Mouse (Mus musculus) limb, embryonic 14.5 days (tissue): ENCODE results near the gene Gm20388. TPM values are rescaled to one million over a fixed set of nuclear protein-coding genes. Genes with fewer than 3 reads are reported as not detected.

Source experiments
- ATAC-seq: fragments of 200-750 bp; cut with Nextera tagmentation; 2 replicates; pipeline ENCODE4 v1.8.0; 2017; ENCODE audit warnings: low read depth, moderate number of reproducible peaks, moderate TSS enrichment; ENCODE audit not compliant: low FRiP score
- DNase-seq: peaks from one replicate; pipeline ENCODE4 v3.0.0-alpha.2; 2015; ENCODE audit warnings: low spot score
- H3K27ac ChIP-seq: fragments of 300-500 bp; sonication (generic); replicated peaks from 2 replicates; pipeline ENCODE4 v1.5.1; 2014; ENCODE audit warnings: low read depth, mild to moderate bottlenecking, low read length, moderate library complexity, mixed read lengths
- H3K27me3 ChIP-seq: fragments of 300-500 bp; sonication (generic); 2 replicates; pipeline ENCODE4 v1.6.1; 2014; ENCODE audit warnings: low read length, mixed read lengths; ENCODE audit not compliant: control insufficient read depth, insufficient read depth
- H3K36me3 ChIP-seq: fragments of 300-500 bp; sonication (generic); 2 replicates; pipeline ENCODE4 v1.6.1; 2014; ENCODE audit warnings: mild to moderate bottlenecking, low read length, moderate library complexity, mixed read lengths; ENCODE audit not compliant: control insufficient read depth, insufficient read depth
- H3K4me1 ChIP-seq: fragments of 300-500 bp; sonication (generic); 2 replicates; pipeline ENCODE4 v1.6.1; 2014; ENCODE audit warnings: antibody characterized with exemption, low read length, mixed read lengths; ENCODE audit not compliant: control insufficient read depth, insufficient read depth
- H3K4me2 ChIP-seq: fragments of 300-500 bp; sonication (generic); replicated peaks from 2 replicates; pipeline ENCODE4 v1.6.1; 2014; ENCODE audit warnings: low read depth, mild to moderate bottlenecking, low read length, moderate library complexity; ENCODE audit not compliant: severe bottlenecking
- H3K4me3 ChIP-seq: fragments of 300-500 bp; sonication (generic); replicated peaks from 2 replicates; pipeline ENCODE4 v1.5.1; 2014; ENCODE audit warnings: low read length
- H3K9ac ChIP-seq: fragments of 300-500 bp; sonication (generic); 2 replicates; pipeline ENCODE4 v1.6.1; 2014; ENCODE audit warnings: mild to moderate bottlenecking, low read depth, low read length, moderate library complexity; ENCODE audit not compliant: severe bottlenecking
- H3K9me3 ChIP-seq: fragments of 300-500 bp; sonication (generic); 2 replicates; pipeline ENCODE4 v1.6.1; 2016; ENCODE audit warnings: low read length; ENCODE audit not compliant: control insufficient read depth
- POLR2A ChIP-seq: fragments of 200-500 bp; IDR thresholded peaks from 2 replicates; pipeline ENCODE4 v1.8.0; 2012; ENCODE audit warnings: inconsistent platforms, mild to moderate bottlenecking, moderate library complexity, borderline replicate concordance; ENCODE audit not compliant: insufficient read depth, insufficient read length; ENCODE audit errors: extremely low read depth
- WGBS: fragments of 180-500 bp; shearing (Covaris S2); extraction: QIAGEN DNeasy Blood & Tissue Kit; methylation state at CpG from one replicate; pipeline ENCODE4 v1.1.7; 2014; 5-methylcytosine and 5-hydroxymethylcytosine counted together
- polyA plus RNA-seq, 2 experiments: library from polyadenylated mRNA; depleted of rRNA in 1 of 2; stranded (reverse) in 1 of 2; unstranded in 1 of 2; fragments of >200 nt; fragmentation: Nextera tagmentation in 1 of 2; extraction: Ambion mirVana in 1 of 2; gene quantifications; 2 replicates each; pipeline versions ENCODE4 v1.2.1 to v1.2.3; 2012 to 2014

Gene Gm20388
- polyA plus RNA-seq, 2 experiments, result 1.9 to 49.9 TPM

DNA sequence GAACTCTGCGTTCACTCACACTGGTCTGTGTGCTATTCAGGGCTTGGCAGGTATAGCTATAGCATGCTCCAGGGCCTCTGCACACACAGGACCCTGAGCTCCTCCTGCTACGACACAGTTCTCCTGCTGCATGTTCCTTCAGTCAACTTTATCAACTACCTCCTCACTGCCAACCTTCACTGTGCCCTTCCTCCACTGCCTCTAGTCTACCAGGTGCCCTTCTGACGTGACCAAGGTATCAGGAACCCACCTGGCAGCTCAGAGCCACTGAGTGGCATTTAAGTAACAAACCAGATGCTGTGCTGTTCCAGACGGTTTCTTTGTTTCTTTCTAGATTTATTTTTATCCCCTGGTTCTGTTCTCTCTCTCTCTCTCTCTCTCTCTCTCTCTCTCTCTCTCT lies 2796.5 kb downstream of the Gm20388 start:
- ATAC-seq (no peak), DNase-seq (no peak)
- no peak overlapping the region for H3K4me3 ChIP-seq
- TF ChIP-seq POLR2A, result no peak
- H3K9ac ChIP-seq, result no peak overlapping the region
- H3K27me3 ChIP-seq, result no peaks in the 10 kb centered on the region
- WGBS, result 48% methylated on average over 4 of the region's 4 CpGs
- H3K9me3 ChIP-seq, result no peaks in the 10 kb centered on the region
- no peak overlapping the region for H3K4me2 ChIP-seq
- no peaks in the 10 kb centered on the region for H3K4me1 ChIP-seq
- H3K36me3 ChIP-seq, result no peaks in the 10 kb centered on the region
- no peak overlapping the region for H3K27ac ChIP-seq

DNA sequence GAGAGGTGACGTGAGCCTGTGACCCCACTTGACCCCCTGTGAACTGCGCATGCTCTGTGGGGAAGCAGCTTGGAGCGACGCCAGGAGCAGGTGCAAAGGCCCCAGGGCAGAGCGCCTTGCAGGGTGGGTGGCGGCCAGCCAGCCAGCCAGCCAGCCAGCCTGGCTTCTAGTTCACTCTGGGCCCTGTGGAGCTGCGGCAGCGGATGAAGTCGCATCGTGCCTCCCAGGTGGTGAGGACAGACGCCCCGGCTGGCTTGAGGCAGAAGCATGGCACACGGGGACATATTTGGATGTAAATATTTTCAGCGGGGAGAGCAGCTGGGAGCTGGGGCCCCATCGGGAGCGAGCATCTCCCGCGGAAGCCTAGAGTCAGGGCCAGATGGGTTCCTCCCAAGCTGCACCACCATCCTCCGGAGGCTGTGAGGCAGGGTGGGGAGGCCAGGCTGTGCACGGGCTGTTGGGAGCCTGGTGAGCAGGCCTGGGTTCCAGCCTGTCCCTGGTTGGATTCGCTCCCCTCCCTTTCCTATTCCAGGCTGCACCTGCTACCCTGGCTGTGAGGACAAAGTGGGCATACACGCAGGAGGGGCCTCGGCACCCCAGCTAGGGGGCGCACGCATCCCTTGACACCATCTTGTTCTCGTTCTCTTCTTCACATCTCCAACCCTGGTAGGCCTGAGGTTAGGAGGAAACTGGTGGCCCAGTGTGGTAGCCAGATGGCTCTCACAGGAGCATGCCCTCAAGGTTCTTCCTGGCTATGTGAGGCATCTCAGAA lies 2798.9 kb downstream of the Gm20388 start:
- Histone ChIP-seq H3K4me3 (no peak overlapping the region), H3K27me3 (no peaks in the 10 kb centered on the region), H3K27ac (no peak overlapping the region), H3K9me3 (no peaks in the 10 kb centered on the region), H3K9ac (no peak overlapping the region), H3K4me2 (no peak overlapping the region), H3K36me3 (no peaks in the 10 kb centered on the region), H3K4me1 (no peaks in the 10 kb centered on the region)
- no peak for TF ChIP-seq POLR2A
- DNase-seq (no peak), ATAC-seq (no peak)
- 43% methylated on average over 26 of the region's 26 CpGs for WGBS

DNA sequence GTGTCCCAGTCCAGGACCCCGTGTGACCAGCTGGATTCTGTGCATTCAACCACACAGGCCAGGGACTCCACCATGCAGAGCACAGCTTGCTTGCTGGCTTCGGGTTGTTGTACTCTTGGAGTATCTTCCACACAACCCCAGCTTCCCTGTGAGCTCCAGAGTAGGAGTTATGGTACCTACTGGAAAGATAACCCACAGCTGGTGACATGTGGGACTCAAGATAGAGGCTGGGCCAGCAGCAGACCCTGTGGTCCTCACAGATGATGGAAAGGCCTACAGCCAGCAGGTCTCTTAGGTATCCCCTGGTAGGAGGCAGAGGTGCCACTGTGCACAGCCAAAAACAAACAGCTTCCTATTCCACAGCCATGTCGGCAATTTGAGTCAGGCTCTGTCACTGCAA lies 2800.8 kb downstream of the Gm20388 start:
- no peaks in the 10 kb centered on the region for H3K9me3 ChIP-seq
- ATAC-seq (no peak), DNase-seq (no peak)
- H3K4me2 ChIP-seq, result no peak overlapping the region
- H3K36me3 ChIP-seq, result no peaks in the 10 kb centered on the region
- no peak overlapping the region for H3K27ac ChIP-seq
- no peak for TF ChIP-seq POLR2A
- H3K9ac ChIP-seq, result no peak overlapping the region
- H3K4me3 ChIP-seq, result no peak overlapping the region
- no peaks in the 10 kb centered on the region for H3K4me1 ChIP-seq
- 69% methylated on average over 3 of the region's 3 CpGs for WGBS
- H3K27me3 ChIP-seq, result no peaks in the 10 kb centered on the region

DNA sequence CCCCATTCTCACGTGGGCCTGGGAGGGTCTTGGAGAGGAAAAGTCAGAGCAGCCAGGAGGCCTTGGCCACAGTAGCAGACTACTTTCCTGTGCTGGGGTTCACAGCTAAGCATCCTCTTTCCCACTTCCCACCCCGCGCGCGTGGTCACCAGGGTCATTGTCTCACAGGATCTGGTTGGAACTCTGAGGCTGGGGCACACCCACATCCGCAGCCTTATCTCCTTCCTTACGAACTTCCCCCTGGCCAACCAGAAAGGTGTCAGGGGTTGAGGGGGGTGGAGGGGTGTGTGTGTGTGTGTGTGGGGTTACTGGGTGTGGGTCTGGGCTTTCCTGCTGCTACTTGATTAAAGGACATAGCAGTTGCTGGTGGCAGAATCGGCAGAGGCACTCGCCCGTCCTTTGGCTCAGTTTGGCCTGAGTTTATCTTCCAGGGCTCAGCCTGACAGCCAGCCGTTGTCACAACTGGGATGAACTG lies 2801.3 kb downstream of the Gm20388 start:
- Histone ChIP-seq H3K4me1 (no peaks in the 10 kb centered on the region), H3K9me3 (no peaks in the 10 kb centered on the region), H3K36me3 (no peaks in the 10 kb centered on the region), H3K27me3 (no peaks in the 10 kb centered on the region), H3K4me2 (no peak overlapping the region), H3K27ac (no peak overlapping the region), H3K9ac (no peak overlapping the region), H3K4me3 (no peak overlapping the region)
- 73% methylated on average over 11 of the region's 11 CpGs for WGBS
- no peak for TF ChIP-seq POLR2A
- DNase-seq (no peak), ATAC-seq (no peak)

DNA sequence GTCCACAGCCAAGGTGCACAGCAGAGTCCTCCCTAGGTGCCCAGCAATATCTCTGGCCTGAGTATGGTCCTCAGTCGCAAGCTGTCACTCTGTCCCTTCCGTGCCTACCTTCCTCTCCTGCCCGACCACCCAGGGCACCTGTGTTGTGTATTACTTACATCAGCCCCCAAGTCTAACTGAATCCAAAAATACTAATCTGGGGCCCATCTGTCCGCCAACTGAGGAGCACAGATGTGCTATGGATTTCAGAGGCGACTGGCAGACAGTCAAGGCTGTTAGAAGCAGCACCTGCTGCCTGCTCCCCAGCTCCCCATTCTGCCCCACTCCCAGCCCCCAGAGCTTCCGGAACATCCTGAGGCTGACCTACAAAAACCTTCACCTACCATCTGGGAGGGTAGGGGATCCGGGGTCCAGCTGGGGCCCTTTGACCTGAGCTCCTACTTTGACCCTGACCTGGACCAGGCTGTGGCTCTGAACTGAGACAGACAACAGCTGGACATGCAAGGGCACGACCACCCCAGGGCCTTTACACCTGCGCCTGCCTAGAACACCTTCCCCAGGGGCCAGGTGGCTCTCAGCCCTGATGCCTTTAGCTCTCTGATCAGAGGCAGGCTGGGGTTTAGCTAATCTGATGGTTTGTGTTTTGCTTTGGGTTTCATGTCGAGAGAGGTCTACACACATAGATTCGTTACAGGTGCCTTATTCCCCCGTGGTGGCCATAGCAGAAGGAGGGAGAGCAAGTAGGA lies 2801.9 kb downstream of the Gm20388 start:
- H3K27ac ChIP-seq, result no peak overlapping the region
- H3K27me3 ChIP-seq, result no peaks in the 10 kb centered on the region

More for the DNA sequence above, 2801.9 kb downstream of the Gm20388 start:
- ATAC-seq (no peak), DNase-seq (no peak)
- Histone ChIP-seq H3K9me3 (no peaks in the 10 kb centered on the region), H3K4me2 (no peak overlapping the region), H3K9ac (no peak overlapping the region), H3K36me3 (no peaks in the 10 kb centered on the region), H3K4me3 (no peak overlapping the region), H3K4me1 (no peaks in the 10 kb centered on the region)
- TF ChIP-seq POLR2A, result no peak
- 76% methylated on average over 11 of the region's 12 CpGs for WGBS
